Mouse (Mus musculus) MEL (cell line): Measurements from ENCODE around the gene Vsig2. TPM values are rescaled to one million over a fixed set of nuclear protein-coding genes. Genes with fewer than 3 reads are reported as not detected.

Experiments used
- DNase-seq: peaks from one replicate; pipeline ENCODE4 v3.0.0; 2011; ENCODE audit warnings: low read depth, low spot score
- H3K27ac ChIP-seq: 2 replicates; pipeline ENCODE4 v1.5.1; 2012; ENCODE audit warnings: low read depth, mild to moderate bottlenecking, control low read depth, low read length, moderate library complexity; ENCODE audit not compliant: control insufficient read depth
- H3K27me3 ChIP-seq, 2 experiments: fragments of 150-350 bp in 1 of 2; sonication (generic) in 1 of 2; 2 replicates each; pipeline ENCODE4 v1.6.1; 2012; ENCODE audit warnings: low read length in 2 of 2, mild to moderate bottlenecking in 2 of 2, improper control_type of control experiment in 1 of 2, moderate library complexity in 1 of 2; ENCODE audit not compliant: insufficient read depth in 2 of 2, control insufficient read depth in 1 of 2
- H3K36me3 ChIP-seq, 2 experiments: 2 replicates each; pipeline ENCODE4 v1.6.1; 2012 to 2014; ENCODE audit warnings: low read length in 2 of 2, improper control_type of control experiment in 1 of 2, inconsistent platforms in 1 of 2, mild to moderate bottlenecking in 1 of 2; ENCODE audit not compliant: insufficient read depth in 2 of 2, control insufficient read depth in 1 of 2
- H3K4me1 ChIP-seq, 2 experiments: fragments of 150-350 bp in 1 of 2; sonication (generic) in 1 of 2; 2 replicates each; pipeline ENCODE4 v1.6.1; 2012; ENCODE audit warnings: low read length in 2 of 2, improper control_type of control experiment in 1 of 2, mild to moderate bottlenecking in 1 of 2; ENCODE audit not compliant: insufficient read depth in 2 of 2, control insufficient read depth in 1 of 2
- H3K4me3 ChIP-seq, 2 experiments: fragments of 150-350 bp in 1 of 2; sonication (generic) in 1 of 2; 2 replicates each; pipeline ENCODE4 v1.5.1; 2012; ENCODE audit warnings: low read depth in 2 of 2, low read length in 2 of 2, mild to moderate bottlenecking in 2 of 2, moderate library complexity in 2 of 2, control low read depth in 1 of 2, improper control_type of control experiment in 1 of 2; ENCODE audit not compliant: control insufficient read depth in 1 of 2, insufficient read depth in 1 of 2
- H3K79me2 ChIP-seq: 2 replicates; pipeline ENCODE4 v1.6.1; 2012; ENCODE audit warnings: mild to moderate bottlenecking, low read length, moderate library complexity; ENCODE audit not compliant: control insufficient read depth, poor library complexity, insufficient read depth
- H3K9ac ChIP-seq: 2 replicates; pipeline ENCODE4 v1.6.1; 2012; ENCODE audit warnings: low read depth, mild to moderate bottlenecking, control low read depth, low read length, moderate library complexity; ENCODE audit not compliant: control insufficient read depth, poor library complexity, severe bottlenecking
- H3K9me3 ChIP-seq: fragments of 150-350 bp; sonication (generic); replicated peaks from 2 replicates; pipeline ENCODE4 v1.6.1; 2012; ENCODE audit warnings: mild to moderate bottlenecking, low read length, improper control_type of control experiment, moderate library complexity; ENCODE audit not compliant: insufficient read depth
- BHLHE40 ChIP-seq: IDR thresholded peaks from 2 replicates; pipeline ENCODE4 v1.6.1; 2012; ENCODE audit warnings: low read depth, mild to moderate bottlenecking, inconsistent platforms, low read length, improper control_type of control experiment, borderline replicate concordance
- CHD2 ChIP-seq: IDR thresholded peaks from 2 replicates; pipeline ENCODE4 v1.6.1; 2011; ENCODE audit warnings: low read length, improper control_type of control experiment
- ELF1 ChIP-seq: IDR thresholded peaks from 2 replicates; pipeline ENCODE4 v1.6.1; 2014; ENCODE audit warnings: low read depth, mild to moderate bottlenecking, inconsistent platforms, low read length, improper control_type of control experiment, moderate library complexity
- EP300 ChIP-seq, 2 experiments: IDR thresholded peaks; 2 replicates each; pipeline ENCODE4 v1.6.1; 2011; ENCODE audit warnings: improper control_type of control experiment in 2 of 2, low read length in 2 of 2, low read depth in 1 of 2, mild to moderate bottlenecking in 1 of 2
- GABPA ChIP-seq: IDR thresholded peaks from 2 replicates; pipeline ENCODE4 v1.6.1; 2012; ENCODE audit warnings: low read depth, mild to moderate bottlenecking, inconsistent platforms, low read length, improper control_type of control experiment, moderate library complexity
- GATA1 ChIP-seq: IDR thresholded peaks from 2 replicates; pipeline ENCODE4 v1.6.1; 2011; ENCODE audit warnings: low read depth, low read length, improper control_type of control experiment
- HCFC1 ChIP-seq: IDR thresholded peaks from 2 replicates; pipeline ENCODE4 v1.6.1; 2012; ENCODE audit warnings: low read depth, mild to moderate bottlenecking, inconsistent platforms, low read length, improper control_type of control experiment, moderate library complexity
- JUND ChIP-seq: IDR thresholded peaks from 2 replicates; pipeline ENCODE4 v1.6.1; 2011; ENCODE audit warnings: low read depth, mild to moderate bottlenecking, improper control_type of control experiment, low read length
- KAT2A ChIP-seq: conservative IDR thresholded peaks from 2 replicates; pipeline ENCODE4 v1.6.1; 2012; ENCODE audit warnings: low read depth, low read length, improper control_type of control experiment, inconsistent platforms
- MAFK ChIP-seq: IDR thresholded peaks from 2 replicates; pipeline ENCODE4 v1.6.1; 2011; ENCODE audit warnings: low read depth, mild to moderate bottlenecking, low read length, improper control_type of control experiment, borderline replicate concordance
- MAZ ChIP-seq: IDR thresholded peaks from 2 replicates; pipeline ENCODE4 v1.6.1; 2012; ENCODE audit warnings: low read depth, mild to moderate bottlenecking, inconsistent platforms, low read length, improper control_type of control experiment
- MXI1 ChIP-seq: IDR thresholded peaks from 2 replicates; pipeline ENCODE4 v1.6.1; 2011; ENCODE audit warnings: mild to moderate bottlenecking, low read depth, low read length, improper control_type of control experiment
- MYB ChIP-seq: IDR thresholded peaks from 2 replicates; pipeline ENCODE4 v1.6.1; 2011; ENCODE audit warnings: mild to moderate bottlenecking, low read depth, low read length, improper control_type of control experiment
- POLR2AphosphoS2 ChIP-seq: IDR thresholded peaks from 2 replicates; pipeline ENCODE4 v1.6.1; 2011; ENCODE audit warnings: low read length, improper control_type of control experiment
- POLR2AphosphoS5 ChIP-seq: IDR thresholded peaks from 2 replicates; pipeline ENCODE4 v1.6.1; 2012; ENCODE audit warnings: low read depth, borderline replicate concordance, mild to moderate bottlenecking, inconsistent platforms, low read length, moderate library complexity, mixed read lengths
- RAD21 ChIP-seq: IDR thresholded peaks from 2 replicates; pipeline ENCODE4 v1.6.1; 2011; ENCODE audit warnings: mild to moderate bottlenecking, low read depth, low read length, improper control_type of control experiment
- RCOR1 ChIP-seq: IDR thresholded peaks from 2 replicates; pipeline ENCODE4 v1.6.1; 2012; ENCODE audit warnings: low read depth, mild to moderate bottlenecking, inconsistent platforms, low read length, improper control_type of control experiment
- SIN3A ChIP-seq: IDR thresholded peaks from 2 replicates; pipeline ENCODE4 v1.6.1; 2012; ENCODE audit warnings: low read length, improper control_type of control experiment, inconsistent platforms
- TAL1 ChIP-seq: IDR thresholded peaks from 2 replicates; pipeline ENCODE4 v1.6.1; 2012; ENCODE audit warnings: mild to moderate bottlenecking, inconsistent platforms, low read length, moderate library complexity, mixed read lengths
- TBP ChIP-seq: IDR thresholded peaks from 2 replicates; pipeline ENCODE4 v1.8.0; 2011; ENCODE audit warnings: low read depth, low read length, improper control_type of control experiment
- TCF12 ChIP-seq: IDR thresholded peaks from 2 replicates; pipeline ENCODE4 v1.6.1; 2014; ENCODE audit warnings: low read depth, mild to moderate bottlenecking, inconsistent platforms, low read length, improper control_type of control experiment, moderate library complexity
- UBTF ChIP-seq: IDR thresholded peaks from 2 replicates; pipeline ENCODE4 v1.6.1; 2012; ENCODE audit warnings: low read depth, mild to moderate bottlenecking, inconsistent platforms, low read length, improper control_type of control experiment, moderate library complexity, borderline replicate concordance; ENCODE audit not compliant: insufficient read depth
- USF1 ChIP-seq: IDR thresholded peaks from 2 replicates; pipeline ENCODE4 v1.6.1; 2014; ENCODE audit warnings: low read depth, mild to moderate bottlenecking, inconsistent platforms, low read length, improper control_type of control experiment, moderate library complexity
- USF2 ChIP-seq, 2 experiments: IDR thresholded peaks; 2 replicates each; pipeline ENCODE4 v1.6.1; 2011 to 2012; ENCODE audit warnings: improper control_type of control experiment in 2 of 2, low read length in 2 of 2, borderline replicate concordance in 1 of 2, inconsistent platforms in 1 of 2, low read depth in 1 of 2, mild to moderate bottlenecking in 1 of 2; ENCODE audit not compliant: insufficient read depth in 1 of 2
- ZC3H11A ChIP-seq: IDR thresholded peaks from 2 replicates; pipeline ENCODE4 v1.6.1; 2012; ENCODE audit warnings: low read depth, mild to moderate bottlenecking, inconsistent platforms, low read length, improper control_type of control experiment
- ZKSCAN1 ChIP-seq: IDR thresholded peaks from 2 replicates; pipeline ENCODE4 v1.6.1; 2012; ENCODE audit warnings: low read depth, mild to moderate bottlenecking, inconsistent platforms, low read length, improper control_type of control experiment, moderate library complexity
- ZMIZ1 ChIP-seq: IDR thresholded peaks from 2 replicates; pipeline ENCODE4 v1.6.1; 2012; ENCODE audit warnings: low read depth, mild to moderate bottlenecking, inconsistent platforms, low read length, improper control_type of control experiment, moderate library complexity
- polyA plus RNA-seq, 2 experiments: library from polyadenylated mRNA; stranded (reverse) in 1 of 2; unstranded in 1 of 2; fragments of >175 nt in 1 of 2; fragments of >200 nt in 1 of 2; gene quantifications; 2 replicates each; pipeline versions ENCODE4 v1.2.1 to v1.2.4; 2012; ENCODE audit warnings: low replicate concordance in 2 of 2, low read depth in 1 of 2; ENCODE audit not compliant: insufficient read length in 2 of 2, insufficient read depth in 1 of 2, missing spikeins in 1 of 2
- total RNA-seq: library from RNA; depleted of rRNA; stranded (reverse); fragments of 300-350 nt; gene quantifications from 2 replicates; pipeline ENCODE4 v1.2.3, GENCODE M21; 2012; rRNA removed

The Vsig2 gene
- total RNA-seq (not detected in 2 replicates), polyA plus RNA-seq (under 1 TPM in 1 of 2 experiments, not detected in 1; 0.64 TPM)

GRCm38 (mm10) chr9:37539170-37540025, at the start of gene Vsig2:
Vsig2 (plus strand) TSS chr9:37539255.
- Histone ChIP-seq H3K4me3 (no peak within 1 kb of the TSS), H3K79me2 (no peaks in the 10 kb centered on the region), H3K9me3 (no peaks in the 10 kb centered on the region), H3K4me1 (no peaks in the 10 kb centered on the region), H3K27me3 (no peaks in the 10 kb centered on the region; a peak in 1 of 4 replicates), H3K9ac (no peak within 1 kb of the TSS), H3K27ac (no peak within 1 kb of the TSS), H3K36me3 (no peaks in the 10 kb centered on the region)
- DNase-seq = no peak
- TF ChIP-seq CHD2 = no peak
- TF ChIP-seq TBP = no peak
- TF ChIP-seq HCFC1 = no peak

GRCm38 (mm10) chr9:37489446-37490120, 49.5 kb upstream of the Vsig2 start:
- peak; percentile 86 for DNase-seq
- H3K9ac ChIP-seq = peak overlapping the region; percentile 92
- H3K79me2 ChIP-seq = peaks cover 37% of the 10 kb centered on the region
- no peaks in the 10 kb centered on the region for H3K27me3 ChIP-seq
- H3K27ac ChIP-seq = peak overlapping the region; percentile 94
- H3K36me3 ChIP-seq = peaks cover 0 to 12% of the 10 kb centered on the region in 2 experiments; a peak in 2 of 4 replicates
- H3K4me1 ChIP-seq = peaks cover 2 to 6% of the 10 kb centered on the region in 2 experiments; a peak in 1 of 4 replicates
- peak overlapping the region; percentile 63 to 93 for H3K4me3 ChIP-seq
- H3K9me3 ChIP-seq = no peaks in the 10 kb centered on the region
- TF ChIP-seq RCOR1 (0 out of 2 replicates have a peak, but pooled peaks have one; percentile 12), UBTF (0 out of 2 replicates have a peak, but pooled peaks have one; percentile 44), SIN3A (peak; percentile 56), ZC3H11A (no peak), GABPA (no peak), BHLHE40 (no peak), TBP (no peak), USF1 (no peak), JUND (no peak), HCFC1 (peak; percentile 57; the same call in 1 of the 2 replicates), MXI1 (peak; percentile 64; the same call in 1 of the 2 replicates), POLR2AphosphoS5 (no peak), ELF1 (no peak), ZMIZ1 (no peak), MYB (no peak), GATA1 (no peak), MAZ (no peak; the same call in 1 of the 2 replicates), RAD21 (no peak), KAT2A (no peak), POLR2AphosphoS2 (no peak), TAL1 (no peak), ZKSCAN1 (no peak), EP300 (IDR thresholded peaks at IDR 0.05; ENCODE audit: low read depth in 1 of 2, low read length in 2 of 2) (no peak), TCF12 (0 out of 2 replicates have a peak, but pooled peaks have one; percentile 24), USF2 (IDR thresholded peaks at IDR 0.05; ENCODE audit: borderline replicate concordance in 1 of 2, insufficient read depth in 1 of 2, low read depth in 1 of 2, low read length in 2 of 2) (no peak), MAFK (no peak)
